Comparison of ENCODE assay signal across 21 mouse cellular contexts in the genomic region with DNA sequence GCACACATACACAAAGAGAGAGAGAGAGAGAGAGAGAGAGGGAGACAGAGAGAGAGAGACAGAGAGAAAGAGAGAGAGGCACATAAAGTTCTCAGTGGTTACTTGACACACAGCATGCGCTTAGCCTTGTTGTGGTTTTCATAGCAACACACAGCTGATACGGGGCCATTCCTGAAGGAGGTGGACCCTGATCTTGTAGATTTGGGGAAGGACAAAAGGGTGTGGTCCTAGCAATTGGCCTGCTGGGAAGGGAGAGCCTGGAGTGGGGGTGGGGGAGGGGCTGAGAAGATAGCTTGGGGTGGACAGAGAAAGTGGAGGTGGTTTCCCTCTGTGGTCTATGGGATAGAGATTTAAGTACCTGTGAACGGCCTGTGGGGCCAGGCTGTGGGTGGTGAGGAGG. TPM values are rescaled to one million over a fixed set of nuclear protein-coding genes. Genes with fewer than 3 reads are reported as not detected.
"Had no signal": no experiment of that assay in that cellular context is flagged by ENCODE, and none has a peak within 500 bp of the region (broad histone marks: within the 10 kb centered on the region; RNA-seq: fewer than 3 reads in every experiment).

No protein-coding gene starts in this region.

- ATAC-seq: midbrain, embryonic 15.5 days had no signal

- H3K9me3 ChIP-seq: limb, embryonic 12.5 days; limb, embryonic 15.5 days; liver, embryonic 15.5 days; lung, embryonic 15.5 days; midbrain, embryonic 12.5 days; midbrain, embryonic 15.5 days had no signal

- H3K36me3 ChIP-seq: limb, embryonic 12.5 days; liver, embryonic 15.5 days; lung, embryonic 15.5 days; midbrain, embryonic 12.5 days; midbrain, embryonic 15.5 days had no signal

- H3K27me3 ChIP-seq: limb, embryonic 12.5 days; limb, embryonic 15.5 days; lung, embryonic 15.5 days; midbrain, embryonic 12.5 days; midbrain, embryonic 15.5 days had no signal

- H3K4me1 ChIP-seq: midbrain, embryonic 12.5 days; midbrain, embryonic 15.5 days had no signal

- DNase-seq: kidney, adult 2 months; kidney, postnatal 25 days; layer of hippocampus, postnatal 36 days; left cerebral cortex, postnatal 4 days; lung, adult 18-20 months; lung, postnatal 10 days; lung, postnatal 36 days; thymus, adult 2 months; thymus, postnatal 14 days; thymus, postnatal 4 days had no signal

- H3K4me3 ChIP-seq: limb, embryonic 12.5 days; limb, embryonic 15.5 days; liver, embryonic 15.5 days; lung, embryonic 15.5 days; midbrain, embryonic 12.5 days; midbrain, embryonic 15.5 days; myocyte had no signal

RNA-seq across cellular contexts. Expression of gene Pgc, which starts 16.6 kb away (rescaled TPM):
- total RNA-seq: layer of hippocampus, adult 8-10 months; layer of hippocampus, postnatal 10 days; layer of hippocampus, postnatal 36 days; left cerebral cortex, adult 8-10 months; left cerebral cortex, postnatal 14 days; left cerebral cortex, postnatal 4 days had no signal
